In the genomic region with DNA sequence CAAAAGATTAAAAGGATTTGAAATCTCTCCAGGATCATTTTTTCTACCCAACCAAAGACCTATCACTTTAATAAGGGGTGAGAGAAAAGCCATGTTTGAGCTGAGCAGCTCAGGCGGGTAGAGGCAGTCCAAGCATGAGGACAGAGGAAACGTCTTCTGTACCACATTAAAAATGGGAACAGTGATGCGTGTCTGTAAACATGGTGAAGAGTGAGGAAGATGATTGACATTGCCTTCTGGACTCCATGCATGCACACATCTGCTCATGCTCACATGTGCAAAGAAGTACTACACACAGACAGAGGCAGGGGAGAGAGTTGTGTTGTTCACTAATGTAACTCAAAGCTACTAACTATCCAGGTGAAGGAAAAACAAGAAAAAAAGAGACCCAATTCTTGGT, we compare ENCODE assay signal across 26 mouse cellular contexts.
"Had no signal": no experiment of that assay in that cellular context is flagged by ENCODE, and none has a peak within 500 bp of the region (broad histone marks: within the 10 kb centered on the region; RNA-seq: fewer than 3 reads in every experiment).

No protein-coding gene starts in this region.

- DNase-seq: gastrocnemius, postnatal 14 days; gastrocnemius, postnatal 36 days; heart, adult 11 months; heart, adult 2 months; heart, postnatal 14 days; heart, postnatal 36 days; kidney, adult 11 months; kidney, adult 2 months; kidney, adult 9 months; kidney, postnatal 14 days; kidney, postnatal 36 days; layer of hippocampus, postnatal 36 days; left cerebral cortex, postnatal 4 days had no signal

- H3K9me3 ChIP-seq: heart, embryonic 13.5 days; heart, embryonic 15.5 days; hindbrain, embryonic 13.5 days; hindbrain, embryonic 15.5 days; kidney, embryonic 15.5 days; limb, embryonic 13.5 days; limb, embryonic 15.5 days; liver, embryonic 12.5 days had no signal

- H3K4me1 ChIP-seq: heart, embryonic 13.5 days; heart, embryonic 15.5 days; hindbrain, embryonic 13.5 days; hindbrain, embryonic 15.5 days; kidney, embryonic 15.5 days; limb, embryonic 15.5 days; liver, embryonic 12.5 days had no signal

- H3K27me3 ChIP-seq: heart, embryonic 13.5 days; heart, embryonic 15.5 days; hindbrain, embryonic 13.5 days; hindbrain, embryonic 15.5 days; kidney, embryonic 15.5 days; limb, embryonic 13.5 days; limb, embryonic 15.5 days; liver, embryonic 12.5 days had no signal

- H3K4me3 ChIP-seq: heart, adult 2 months; heart, embryonic 13.5 days; heart, embryonic 15.5 days; hindbrain, embryonic 13.5 days; hindbrain, embryonic 15.5 days; kidney, embryonic 15.5 days; limb, embryonic 13.5 days; limb, embryonic 15.5 days; liver, embryonic 12.5 days had no signal

- H3K27ac ChIP-seq: heart, adult 2 months; heart, embryonic 13.5 days; heart, embryonic 15.5 days; hindbrain, embryonic 13.5 days; hindbrain, embryonic 15.5 days; hindbrain, postnatal 0 days; kidney, embryonic 15.5 days; kidney, postnatal 0 days; limb, embryonic 13.5 days; limb, embryonic 15.5 days; liver, embryonic 12.5 days; liver, embryonic 14.5 days had no signal

- H3K9ac ChIP-seq: heart, embryonic 13.5 days; heart, embryonic 15.5 days; hindbrain, embryonic 13.5 days; hindbrain, embryonic 15.5 days; kidney, embryonic 15.5 days; limb, embryonic 13.5 days; limb, embryonic 15.5 days; liver, embryonic 12.5 days; liver, embryonic 14.5 days had no signal

- H3K36me3 ChIP-seq: heart, embryonic 13.5 days; heart, embryonic 15.5 days; hindbrain, embryonic 13.5 days; hindbrain, embryonic 15.5 days; kidney, embryonic 15.5 days; limb, embryonic 13.5 days; limb, embryonic 15.5 days; liver, embryonic 12.5 days had no signal

- H3K4me2 ChIP-seq: heart, embryonic 11.5 days; heart, embryonic 13.5 days; heart, embryonic 15.5 days; hindbrain, embryonic 13.5 days; hindbrain, embryonic 15.5 days; kidney, embryonic 15.5 days; limb, embryonic 13.5 days; limb, embryonic 15.5 days; liver, embryonic 12.5 days had no signal

- ATAC-seq: hindbrain, postnatal 0 days; intestine, embryonic 16.5 days; liver, embryonic 12.5 days had no signal
